Mouse (Mus musculus): Measurements from ENCODE around the gene Nupr1l. TPM values are rescaled to one million over a fixed set of nuclear protein-coding genes. Genes with fewer than 3 reads are reported as not detected.

The Nupr1l gene
- 5.6 and 8.1 TPM in 2 replicates for polyA plus RNA-seq (2015; fragmentation: Nextera tagmentation; extraction: Ambion mirVana)

GRCm38 (mm10) chr5:129908242-129908965 is at the start of gene Nupr1l:
Gene Nupr1l, plus strand, starts transcription at chr5:129908540.
- no peaks in the 10 kb centered on the region for H3K9me3 ChIP-seq
- H3K27ac ChIP-seq = peak within 1 kb of the TSS; percentile 89
- under 1% methylated on average over 62 of the region's 63 CpGs for WGBS
- H3K9ac ChIP-seq = peak within 1 kb of the TSS; percentile 89
- peak within 1 kb of the TSS; percentile 78 for H3K4me3 ChIP-seq
- peaks cover 5% of the 10 kb centered on the region; the same call in 1 of the 2 replicates for H3K4me1 ChIP-seq
- peak; percentile 93 for ATAC-seq (ENCODE audit: insufficient number of reproducible peaks, insufficient read depth, low FRiP score, low TSS enrichment, low read depth)
- no peaks in the 10 kb centered on the region for H3K27me3 ChIP-seq
- peak within 1 kb of the TSS; percentile 82 for H3K4me2 ChIP-seq
- H3K36me3 ChIP-seq = 0 out of 2 replicates have a peak, but pooled peaks cover 4% of the 10 kb centered on the region

GRCm38 (mm10) chr5:129862325-129862724 is 46.0 kb upstream of the Nupr1l start:
- Histone ChIP-seq H3K27me3 (no peaks in the 10 kb centered on the region), H3K4me3 (no peak overlapping the region), H3K9me3 (no peaks in the 10 kb centered on the region), H3K4me1 (peaks cover 6% of the 10 kb centered on the region), H3K9ac (no peak overlapping the region), H3K4me2 (no peak overlapping the region), H3K36me3 (peaks cover 53% of the 10 kb centered on the region), H3K27ac (no peak overlapping the region)
- WGBS = 98% methylated on average over 6 of the region's 6 CpGs
- no peak for ATAC-seq (ENCODE audit: insufficient number of reproducible peaks, insufficient read depth, low FRiP score, low TSS enrichment, low read depth)

GRCm38 (mm10) chr5:129864467-129864866 is 43.9 kb upstream of the Nupr1l start:
- whole genome bisulfite sequencing = 11% methylated on average over 18 of the region's 18 CpGs
- Histone ChIP-seq H3K9ac (0 out of 2 replicates have a peak overlapping the region, but pooled peaks have one; percentile 46), H3K27ac (no peak overlapping the region), H3K4me2 (peak overlapping the region; percentile 40; the same call in 1 of the 2 replicates), H3K4me1 (peaks cover 6% of the 10 kb centered on the region), H3K36me3 (peaks cover 36% of the 10 kb centered on the region), H3K4me3 (no peak overlapping the region), H3K27me3 (no peaks in the 10 kb centered on the region), H3K9me3 (no peaks in the 10 kb centered on the region)
- no peak for ATAC-seq (ENCODE audit: insufficient number of reproducible peaks, insufficient read depth, low FRiP score, low TSS enrichment, low read depth)

- WGBS = 85% methylated on average over 12 of the region's 12 CpGs
These were observed 42.5 kb upstream of the Nupr1l start for GRCm38 (mm10) chr5:129865841-129866240.

GRCm38 (mm10) chr5:129869238-129869995 is 38.9 kb upstream of the Nupr1l start:
- H3K27me3 ChIP-seq = no peaks in the 10 kb centered on the region
- ATAC-seq (ENCODE audit: insufficient number of reproducible peaks, insufficient read depth, low FRiP score, low TSS enrichment, low read depth) = no peak
- no peak overlapping the region for H3K4me3 ChIP-seq
- H3K4me2 ChIP-seq = no peak overlapping the region
- peaks cover 2% of the 10 kb centered on the region for H3K4me1 ChIP-seq
- no peaks in the 10 kb centered on the region for H3K9me3 ChIP-seq
- no peak overlapping the region for H3K27ac ChIP-seq
- WGBS = 89% methylated on average over 19 of the region's 19 CpGs
- H3K36me3 ChIP-seq = no peaks in the 10 kb centered on the region
- H3K9ac ChIP-seq = no peak overlapping the region

More at GRCm38 (mm10) chr5:129865841-129866240, 42.5 kb upstream of the Nupr1l start:
- H3K4me1 ChIP-seq = peaks cover 6% of the 10 kb centered on the region
- no peaks in the 10 kb centered on the region for H3K27me3 ChIP-seq
- H3K4me2 ChIP-seq = no peak overlapping the region
- no peak for ATAC-seq (ENCODE audit: insufficient number of reproducible peaks, insufficient read depth, low FRiP score, low TSS enrichment, low read depth)
- H3K36me3 ChIP-seq = peaks cover 22% of the 10 kb centered on the region
- H3K27ac ChIP-seq = no peak overlapping the region
- H3K9me3 ChIP-seq = no peaks in the 10 kb centered on the region
- H3K4me3 ChIP-seq = no peak overlapping the region
- H3K9ac ChIP-seq = no peak overlapping the region

GRCm38 (mm10) chr5:129871238-129871637 is 37.1 kb upstream of the Nupr1l start:
- 68% methylated on average over 2 of the region's 2 CpGs for WGBS

GRCm38 (mm10) chr5:129873942-129874341 is 34.4 kb upstream of the Nupr1l start:
- Histone ChIP-seq H3K4me3 (no peak overlapping the region), H3K9ac (no peak overlapping the region), H3K4me1 (no peaks in the 10 kb centered on the region), H3K27me3 (no peaks in the 10 kb centered on the region), H3K9me3 (no peaks in the 10 kb centered on the region), H3K4me2 (no peak overlapping the region), H3K36me3 (no peaks in the 10 kb centered on the region), H3K27ac (no peak overlapping the region)
- no peak for ATAC-seq (ENCODE audit: insufficient number of reproducible peaks, insufficient read depth, low FRiP score, low TSS enrichment, low read depth)
- 80% methylated on average over 12 of the region's 12 CpGs for WGBS

More at GRCm38 (mm10) chr5:129871238-129871637, 37.1 kb upstream of the Nupr1l start:
- no peak for ATAC-seq (ENCODE audit: insufficient number of reproducible peaks, insufficient read depth, low FRiP score, low TSS enrichment, low read depth)
- Histone ChIP-seq H3K9ac (no peak overlapping the region), H3K27me3 (no peaks in the 10 kb centered on the region), H3K4me2 (no peak overlapping the region), H3K9me3 (no peaks in the 10 kb centered on the region), H3K36me3 (no peaks in the 10 kb centered on the region), H3K27ac (no peak overlapping the region), H3K4me1 (no peaks in the 10 kb centered on the region), H3K4me3 (no peak overlapping the region)

- no peak for ATAC-seq (ENCODE audit: insufficient number of reproducible peaks, insufficient read depth, low FRiP score, low TSS enrichment, low read depth)
- Histone ChIP-seq H3K4me3 (no peak overlapping the region), H3K4me1 (no peaks in the 10 kb centered on the region), H3K4me2 (no peak overlapping the region), H3K9me3 (no peaks in the 10 kb centered on the region), H3K27me3 (no peaks in the 10 kb centered on the region), H3K36me3 (peaks cover 3% of the 10 kb centered on the region; the same call in 1 of the 2 replicates), H3K27ac (no peak overlapping the region), H3K9ac (no peak overlapping the region)
- 76% methylated on average over 11 of the region's 11 CpGs for WGBS
These were observed 33.2 kb upstream of the Nupr1l start for GRCm38 (mm10) chr5:129875098-129875497.

- H3K9me3 ChIP-seq = no peaks in the 10 kb centered on the region
- H3K36me3 ChIP-seq = peaks cover 25% of the 10 kb centered on the region
- H3K27me3 ChIP-seq = no peaks in the 10 kb centered on the region
- no peaks in the 10 kb centered on the region for H3K4me1 ChIP-seq
- WGBS = 72% methylated on average over 9 of the region's 9 CpGs
- no peak overlapping the region for H3K4me3 ChIP-seq
- ATAC-seq (ENCODE audit: insufficient number of reproducible peaks, insufficient read depth, low FRiP score, low TSS enrichment, low read depth) = no peak
- no peak overlapping the region for H3K4me2 ChIP-seq
- H3K27ac ChIP-seq = no peak overlapping the region
- H3K9ac ChIP-seq = no peak overlapping the region
These were observed 30.4 kb upstream of the Nupr1l start for GRCm38 (mm10) chr5:129877731-129878455.

- H3K36me3 ChIP-seq = peaks cover 32% of the 10 kb centered on the region
- no peaks in the 10 kb centered on the region; the same call in 1 of the 2 replicates for H3K4me1 ChIP-seq
- 65% methylated on average over 2 of the region's 2 CpGs for WGBS
- ATAC-seq (ENCODE audit: insufficient number of reproducible peaks, insufficient read depth, low FRiP score, low TSS enrichment, low read depth) = no peak
- H3K9ac ChIP-seq = no peak overlapping the region
- no peak overlapping the region for H3K4me2 ChIP-seq
- H3K27ac ChIP-seq = no peak overlapping the region
- no peak overlapping the region for H3K4me3 ChIP-seq
- no peaks in the 10 kb centered on the region for H3K27me3 ChIP-seq
- no peaks in the 10 kb centered on the region for H3K9me3 ChIP-seq
These were observed 29.4 kb upstream of the Nupr1l start for GRCm38 (mm10) chr5:129878946-129879345.

GRCm38 (mm10) chr5:129879888-129880287 is 28.5 kb upstream of the Nupr1l start:
- H3K27me3 ChIP-seq = no peaks in the 10 kb centered on the region
- H3K9ac ChIP-seq = no peak overlapping the region
- H3K4me1 ChIP-seq = no peaks in the 10 kb centered on the region; the same call in 1 of the 2 replicates
- no peak overlapping the region for H3K4me2 ChIP-seq
- no peak overlapping the region for H3K27ac ChIP-seq
- H3K36me3 ChIP-seq = peaks cover 39% of the 10 kb centered on the region
- 65% methylated on average over 3 of the region's 3 CpGs for WGBS
- H3K9me3 ChIP-seq = no peaks in the 10 kb centered on the region
- no peak for ATAC-seq (ENCODE audit: insufficient number of reproducible peaks, insufficient read depth, low FRiP score, low TSS enrichment, low read depth)
- H3K4me3 ChIP-seq = no peak overlapping the region

Measured in embryonic facial prominence, embryonic 13.5 days (tissue).